Mouse (Mus musculus) thymus, adult 2 months (tissue): ENCODE measurements around the gene Cobl. TPM values are rescaled to one million over a fixed set of nuclear protein-coding genes. Genes with fewer than 3 reads are reported as not detected.

Source experiments
- DNase-seq: peaks from one replicate; pipeline ENCODE4 v3.0.0; 2021
- H3K27ac ChIP-seq: fragments of 200-500 bp; 2 replicates; pipeline ENCODE4 v1.5.1; 2012; ENCODE audit warnings: low read length, control low read depth; ENCODE audit not compliant: control insufficient read depth, insufficient read depth
- H3K27me3 ChIP-seq: fragments of 200-500 bp; 2 replicates; pipeline ENCODE4 v1.6.1; 2012; ENCODE audit warnings: mild to moderate bottlenecking, low read length, moderate library complexity, mixed read lengths; ENCODE audit not compliant: control insufficient read depth, insufficient read depth
- H3K36me3 ChIP-seq: fragments of 200-500 bp; 2 replicates; pipeline ENCODE4 v1.6.1; 2012; ENCODE audit warnings: mild to moderate bottlenecking, low read length, moderate library complexity; ENCODE audit not compliant: control insufficient read depth, insufficient read depth
- H3K4me1 ChIP-seq: fragments of 200-500 bp; replicated peaks from 2 replicates; pipeline ENCODE4 v1.6.1; 2012; ENCODE audit warnings: low read length; ENCODE audit not compliant: control insufficient read depth, insufficient read depth
- H3K4me3 ChIP-seq: fragments of 200-500 bp; 2 replicates; pipeline ENCODE4 v1.5.1; 2012; ENCODE audit warnings: mild to moderate bottlenecking, low read length, control low read depth, moderate library complexity; ENCODE audit not compliant: control insufficient read depth, insufficient read depth
- CTCF ChIP-seq: fragments of 200-500 bp; IDR thresholded peaks from 2 replicates; pipeline ENCODE4 v1.5.1; 2012; ENCODE audit warnings: mild to moderate bottlenecking, control low read depth, low read length, moderate library complexity, borderline replicate concordance; ENCODE audit not compliant: control insufficient read depth, poor library complexity, insufficient read depth; ENCODE audit errors: extremely low read depth
- POLR2A ChIP-seq: fragments of 200-500 bp; IDR thresholded peaks from 2 replicates; pipeline ENCODE4 v1.6.1; 2012; ENCODE audit warnings: mild to moderate bottlenecking, low read length, control low read depth, moderate library complexity; ENCODE audit not compliant: control insufficient read depth, poor library complexity, insufficient read depth; ENCODE audit errors: extremely low read depth
- WGBS: fragments of 180-500 bp; shearing (Covaris S2); methylation state at CpG from one replicate; pipeline ENCODE4 v1.1.7; 2018; 5-methylcytosine and 5-hydroxymethylcytosine counted together
- polyA plus RNA-seq: library from polyadenylated mRNA; depleted of rRNA; stranded (reverse); fragments of >200 nt; gene quantifications from 2 replicates; pipeline ENCODE4 v1.2.3, GENCODE M21; 2012

Cobl gene
- polyA plus RNA-seq, 1 experiment = 3.6 TPM

GRCm38 (mm10) chr11:12350986-12351546, 113.7 kb downstream of the Cobl start:
- Histone ChIP-seq H3K36me3 (no peaks in the 10 kb centered on the region), H3K27me3 (no peaks in the 10 kb centered on the region), H3K4me1 (no peaks in the 10 kb centered on the region), H3K4me3 (no peak overlapping the region), H3K27ac (no peak overlapping the region)
- WGBS = 66% methylated on average over 3 of the region's 3 CpGs
- TF ChIP-seq CTCF = no peak
- TF ChIP-seq POLR2A = no peak
- DNase-seq = no peak

- no peak overlapping the region for H3K4me3 ChIP-seq
- no peaks in the 10 kb centered on the region for H3K27me3 ChIP-seq
- 89% methylated on average over 1 of the region's 1 CpGs for WGBS
- no peak for DNase-seq
- H3K4me1 ChIP-seq = no peaks in the 10 kb centered on the region
- TF ChIP-seq POLR2A (no peak), CTCF (no peak)
- H3K36me3 ChIP-seq = no peaks in the 10 kb centered on the region
- H3K27ac ChIP-seq = no peak overlapping the region
These were observed 114.7 kb downstream of the Cobl start for GRCm38 (mm10) chr11:12350086-12350485.

GRCm38 (mm10) chr11:12346486-12346885, 118.3 kb downstream of the Cobl start:
- Histone ChIP-seq H3K27ac (no peak overlapping the region), H3K27me3 (no peaks in the 10 kb centered on the region), H3K4me3 (no peak overlapping the region), H3K4me1 (no peaks in the 10 kb centered on the region), H3K36me3 (no peaks in the 10 kb centered on the region)
- no peak for DNase-seq
- TF ChIP-seq POLR2A = no peak
- TF ChIP-seq CTCF = no peak
- 83% methylated on average over 2 of the region's 2 CpGs for WGBS

- H3K4me3 ChIP-seq = no peak overlapping the region
- no peak for DNase-seq
- no peaks in the 10 kb centered on the region for H3K4me1 ChIP-seq
- TF ChIP-seq POLR2A = no peak
- TF ChIP-seq CTCF = no peak
- WGBS = 90% methylated on average over 4 of the region's 4 CpGs
- H3K36me3 ChIP-seq = no peaks in the 10 kb centered on the region
- H3K27ac ChIP-seq = no peak overlapping the region
- H3K27me3 ChIP-seq = no peaks in the 10 kb centered on the region
These were observed 121.1 kb downstream of the Cobl start for GRCm38 (mm10) chr11:12343686-12344085.

GRCm38 (mm10) chr11:12340697-12341096, 124.1 kb downstream of the Cobl start:
- H3K4me1 ChIP-seq = no peaks in the 10 kb centered on the region
- H3K27me3 ChIP-seq = no peaks in the 10 kb centered on the region
- DNase-seq = no peak
- H3K27ac ChIP-seq = no peak overlapping the region
- TF ChIP-seq POLR2A (no peak), CTCF (no peak)
- H3K4me3 ChIP-seq = no peak overlapping the region
- H3K36me3 ChIP-seq = no peaks in the 10 kb centered on the region

- no peak overlapping the region for H3K27ac ChIP-seq
- TF ChIP-seq POLR2A (no peak), CTCF (no peak)
- no peak for DNase-seq
- no peaks in the 10 kb centered on the region for H3K4me1 ChIP-seq
- WGBS = 36% methylated on average over 12 of the region's 12 CpGs
- H3K4me3 ChIP-seq = no peak overlapping the region
- H3K27me3 ChIP-seq = no peaks in the 10 kb centered on the region
- H3K36me3 ChIP-seq = no peaks in the 10 kb centered on the region
These were observed 128.6 kb downstream of the Cobl start for GRCm38 (mm10) chr11:12336145-12336544.

GRCm38 (mm10) chr11:12331997-12332396, 132.8 kb downstream of the Cobl start:
- Histone ChIP-seq H3K4me1 (no peaks in the 10 kb centered on the region), H3K27me3 (no peaks in the 10 kb centered on the region)
- DNase-seq = no peak

More at GRCm38 (mm10) chr11:12331997-12332396, 132.8 kb downstream of the Cobl start:
- Histone ChIP-seq H3K36me3 (no peaks in the 10 kb centered on the region), H3K4me3 (no peak overlapping the region), H3K27ac (no peak overlapping the region)
- 85% methylated on average over 2 of the region's 2 CpGs for WGBS
- TF ChIP-seq CTCF = no peak
